Mouse (Mus musculus): ENCODE measurements at regions not wholly inside any gene's neighbourhood (a gene's known extent, or its start where the extent isn't known, plus 50 kb on each side); places are given as distances from the start of the nearest gene placed in this dataset.

DNA sequence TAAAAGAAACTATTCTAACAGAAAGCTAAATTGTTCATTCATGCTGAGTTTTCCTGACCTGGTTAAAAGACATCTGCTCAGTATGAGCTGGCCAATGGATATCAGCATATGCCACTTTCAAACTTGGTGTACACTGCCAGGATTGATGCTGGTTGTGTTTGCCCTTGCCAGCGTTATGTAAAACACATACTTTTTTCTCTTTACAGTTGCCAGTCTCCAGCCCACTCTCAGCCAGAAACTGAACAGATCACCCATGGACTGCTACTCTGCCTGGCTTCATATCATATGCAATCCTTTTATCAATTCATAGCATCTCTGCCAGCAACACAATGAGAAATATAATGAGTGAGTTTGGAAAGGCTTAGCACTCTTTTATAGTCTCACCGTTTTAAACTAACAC, 940.7 kb upstream of the Epha6 start:
- peak; percentile 69 for DNase-seq (ENCODE audit: low read depth)

DNA sequence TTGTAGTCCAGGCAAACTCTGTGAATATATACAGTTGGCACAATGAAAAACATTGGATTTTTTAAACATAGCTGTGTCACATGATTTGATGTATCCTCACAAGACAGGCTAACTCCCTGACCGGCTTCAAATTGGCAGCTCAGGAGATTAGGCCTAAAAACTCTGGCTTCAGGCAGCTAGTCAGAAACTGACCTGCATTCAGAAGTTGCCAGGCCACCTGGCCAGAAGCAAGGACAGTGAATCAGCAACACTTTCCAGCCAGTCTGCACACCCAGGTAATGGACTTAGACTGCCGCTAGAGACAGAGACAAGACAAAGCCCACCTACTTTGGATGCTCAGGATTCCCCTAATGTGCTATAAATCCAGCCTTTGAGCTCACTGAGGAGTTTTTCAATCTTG, 929.4 kb upstream of the Epha6 start:
- TF ChIP-seq CTCF (IDR thresholded peaks at IDR 0.05; ENCODE audit: borderline replicate concordance, extremely low read depth, insufficient read depth, insufficient read length) (no peak), POLR2A (IDR thresholded peaks at IDR 0.05; ENCODE audit: borderline replicate concordance, extremely low read depth, insufficient read depth, insufficient read length, poor library complexity, severe bottlenecking) (no peak)
- DNase-seq (ENCODE audit: low read depth) = no peak

More for the DNA sequence above, 940.7 kb upstream of the Epha6 start:
- TF ChIP-seq CTCF (IDR thresholded peaks at IDR 0.05; ENCODE audit: borderline replicate concordance, extremely low read depth, insufficient read depth, insufficient read length) (no peak), POLR2A (IDR thresholded peaks at IDR 0.05; ENCODE audit: borderline replicate concordance, extremely low read depth, insufficient read depth, insufficient read length, poor library complexity, severe bottlenecking) (no peak)

All from brain, embryonic 14.5 days (tissue).